Mouse (Mus musculus): ENCODE data around the gene Gm28778. TPM values are rescaled to one million over a fixed set of nuclear protein-coding genes. Genes with fewer than 3 reads are reported as not detected.

Gm28778 gene
- total RNA-seq (2023), result 1 to 10 TPM in 1 of 2 experiments, under 1 TPM in 1; 0.96 to 1.9 TPM

GRCm38 (mm10) chr1:53296581-53297383 lies at the start of gene Gm28778, which contains the start of the genes Pms1 and Ormdl1:
Gene Gm28778, plus strand, starts transcription at chr1:53297111.
Gene Pms1, minus strand, starts transcription at chr1:53297018.
Gene Ormdl1, plus strand, starts transcription at chr1:53297095.

GRCm38 (mm10) chr1:53312989-53313967 lies 16.4 kb downstream of the Gm28778 start, which contains the start of gene Osgepl1:
Gene Osgepl1, plus strand, starts transcription at chr1:53313624.

DNA sequence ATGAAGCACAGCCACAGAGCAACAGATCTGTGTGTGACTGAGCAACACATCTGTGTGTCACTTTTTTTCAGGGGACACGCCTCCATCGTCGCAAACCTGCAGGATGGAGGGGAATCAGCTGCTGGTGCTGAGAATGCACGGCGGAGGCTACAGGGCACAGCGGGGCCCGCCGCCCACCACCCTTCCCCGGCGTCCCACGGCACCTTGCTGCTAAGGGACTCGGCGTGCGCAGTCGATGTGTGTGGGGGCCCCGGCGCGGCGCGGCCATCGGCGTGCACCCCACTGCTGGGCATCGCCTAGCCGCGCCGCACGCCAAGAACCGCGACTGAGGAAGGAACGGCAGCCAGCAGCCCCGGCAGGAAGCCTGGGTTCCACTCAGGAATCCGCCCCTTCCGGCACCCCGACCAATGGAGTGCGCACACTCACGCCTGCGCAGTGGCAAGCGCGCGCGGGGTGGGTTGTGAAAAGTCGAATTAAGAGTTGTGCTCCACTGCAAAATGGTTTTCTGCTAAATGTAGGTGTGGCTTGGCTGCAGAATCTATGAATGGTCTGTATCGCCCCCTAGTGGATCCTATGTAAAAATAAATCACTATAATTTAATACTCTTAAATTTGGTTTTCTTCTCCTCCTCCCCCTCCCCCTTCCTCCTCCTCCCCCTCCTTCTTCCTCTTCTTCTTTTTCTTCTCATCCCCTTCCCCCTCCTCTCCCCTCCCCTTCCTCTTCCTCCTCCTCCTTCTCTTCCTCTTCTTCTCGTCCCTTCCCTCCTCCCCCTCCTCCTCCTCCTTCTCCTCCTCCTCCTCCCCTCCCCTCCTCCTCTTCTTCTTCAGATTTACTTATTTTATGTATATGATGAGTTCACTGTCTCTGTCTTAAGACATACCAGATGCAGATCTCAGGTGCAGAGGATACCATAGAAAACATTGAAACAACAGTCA lies 55.7 kb downstream of the Gm28778 start, which contains the start of the genes Asdurf, Gm28551 and Asnsd1:
Gene Asdurf (minus strand): TSS at position 293 of the 935 bp plus-strand sequence.
Gene Gm28551 (minus strand): TSS at position 341 of the 935 bp plus-strand sequence.
Gene Asnsd1 (minus strand): TSS at position 426 of the 935 bp plus-strand sequence.

Other genes starting within 250 kb of the Gm28778 start
- not detected for gene Mstn, start 235.5 kb upstream of the Gm28778 start, total RNA-seq (2023)
- not detected for gene 1700019A02Rik, start 109.5 kb upstream of the Gm28778 start, total RNA-seq (2023)
- 10 to 100 TPM; 16.7 to 18.5 TPM for gene Pms1, start 93 bp upstream of the Gm28778 start, total RNA-seq (2023)
- 10 to 100 TPM; 16.6 to 20.7 TPM for gene Ormdl1, start within 50 bp of the Gm28778 start, total RNA-seq (2023)
- 10 to 100 TPM; 10.2 to 15.4 TPM for gene Osgepl1, start 16.5 kb downstream of the Gm28778 start, total RNA-seq (2023)
- 10 to 100 TPM in 1 of 2 experiments, not detected in 1; 12.3 TPM for gene Asdurf, start 55.5 kb downstream of the Gm28778 start, total RNA-seq (2023)
- not detected for gene Gm28551, start 55.6 kb downstream of the Gm28778 start, total RNA-seq (2023)
- 10 to 100 TPM; 53.6 to 68.3 TPM for gene Asnsd1, start 55.6 kb downstream of the Gm28778 start, total RNA-seq (2023)